Mouse (Mus musculus): Measurements from ENCODE around the gene Bace2.

Gene Bace2

GRCm38 (mm10) chr16:97401741-97402140 is 45.2 kb downstream of the Bace2 start:
- DNase-seq (ENCODE audit: low spot score): no peak

GRCm38 (mm10) chr16:97402213-97402785 is 45.8 kb downstream of the Bace2 start:
- DNase-seq (ENCODE audit: low spot score): no peak

- no peak for DNase-seq (ENCODE audit: low spot score)
Measured at GRCm38 (mm10) chr16:97405476-97406012, 49.0 kb downstream of the Bace2 start.

- DNase-seq (ENCODE audit: low spot score): no peak
Measured at GRCm38 (mm10) chr16:97417896-97418542, 61.5 kb downstream of the Bace2 start.

- no peak for DNase-seq (ENCODE audit: low spot score)
Measured at GRCm38 (mm10) chr16:97418749-97419453, 62.4 kb downstream of the Bace2 start.

GRCm38 (mm10) chr16:97421671-97422070 is 65.1 kb downstream of the Bace2 start:
- DNase-seq (ENCODE audit: low spot score): no peak

- no peak for DNase-seq (ENCODE audit: low spot score)
Measured at GRCm38 (mm10) chr16:97423627-97424026, 67.1 kb downstream of the Bace2 start.

- no peak for DNase-seq (ENCODE audit: low spot score)
Measured at GRCm38 (mm10) chr16:97428026-97428425, 71.5 kb downstream of the Bace2 start.

GRCm38 (mm10) chr16:97430091-97430490 is 73.5 kb downstream of the Bace2 start:
- no peak for DNase-seq (ENCODE audit: low spot score)

GRCm38 (mm10) chr16:97431328-97431727 is 74.8 kb downstream of the Bace2 start:
- DNase-seq (ENCODE audit: low spot score): no peak

GRCm38 (mm10) chr16:97434206-97434605 is 77.7 kb downstream of the Bace2 start:
- no peak for DNase-seq (ENCODE audit: low spot score)

GRCm38 (mm10) chr16:97437448-97438056 is 81.0 kb downstream of the Bace2 start:
- DNase-seq (ENCODE audit: low spot score): no peak

GRCm38 (mm10) chr16:97438191-97438590 is 81.6 kb downstream of the Bace2 start:
- no peak for DNase-seq (ENCODE audit: low spot score)

- DNase-seq (ENCODE audit: low spot score): no peak
Measured at GRCm38 (mm10) chr16:97441967-97442366, 85.4 kb downstream of the Bace2 start.

- peak; percentile 49 for DNase-seq (ENCODE audit: low spot score)
Measured at GRCm38 (mm10) chr16:97443670-97444263, 87.2 kb downstream of the Bace2 start.

GRCm38 (mm10) chr16:97447386-97447785 is 90.8 kb downstream of the Bace2 start:
- DNase-seq (ENCODE audit: low spot score): no peak

- no peak for DNase-seq (ENCODE audit: low spot score)
Measured at GRCm38 (mm10) chr16:97459831-97460230, 103.3 kb downstream of the Bace2 start.

- no peak for DNase-seq (ENCODE audit: low spot score)
Measured at GRCm38 (mm10) chr16:97461271-97461670, 104.7 kb downstream of the Bace2 start.

GRCm38 (mm10) chr16:97462481-97463181 is 106.1 kb downstream of the Bace2 start, which contains the start of gene Mx1:
Gene Mx1, minus strand, starts transcription at chr16:97462907.
- no peak for DNase-seq (ENCODE audit: low spot score)

- DNase-seq (ENCODE audit: low spot score): no peak
Measured at GRCm38 (mm10) chr16:97466182-97466957, 109.8 kb downstream of the Bace2 start.

- no peak for DNase-seq (ENCODE audit: low spot score)
Measured at GRCm38 (mm10) chr16:97467472-97467871, 110.9 kb downstream of the Bace2 start.
